Comparison of ENCODE assay signal across 8 mouse cellular contexts in the genomic region with DNA sequence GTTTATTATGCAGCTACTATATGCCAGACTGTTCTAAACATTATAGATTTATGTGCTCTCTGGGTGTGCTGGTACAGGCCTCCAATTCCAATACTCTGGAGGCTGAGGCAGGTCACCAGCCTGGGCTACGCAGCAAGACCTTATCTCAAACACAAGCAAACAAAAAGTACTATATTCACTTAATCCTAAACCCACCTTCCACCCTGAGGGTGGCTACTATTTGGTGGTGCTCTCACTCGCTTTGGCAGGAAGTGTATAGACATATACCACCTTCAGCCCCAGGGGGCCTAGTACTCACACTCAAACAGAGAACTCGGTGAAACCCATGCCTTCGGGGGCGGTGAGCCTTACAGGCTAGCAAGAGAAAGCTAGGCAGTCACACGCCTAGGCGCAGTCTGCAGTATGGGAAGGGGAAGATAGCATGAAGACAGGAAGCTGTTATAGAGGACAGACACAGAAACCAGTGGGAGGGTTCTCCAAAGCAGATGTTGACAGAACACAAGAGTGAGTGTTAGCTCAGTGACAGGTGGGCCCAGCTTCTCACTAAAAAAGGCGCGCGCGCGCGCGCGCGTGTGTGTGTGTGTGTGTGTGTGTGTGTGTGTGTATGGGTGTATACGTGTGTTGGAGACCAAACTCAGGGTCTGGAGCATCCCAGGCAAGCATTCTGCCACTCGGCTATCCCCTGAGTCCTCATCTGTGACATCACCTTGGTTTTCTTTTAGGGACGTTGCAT. TPM values are rescaled to one million over a fixed set of nuclear protein-coding genes. Genes with fewer than 3 reads are reported as not detected.
DNase-seq lines count a peak whose midpoint lies in the region; ATAC-seq lines count a peak whose summit lies in the region.

A gene (minus strand): TSS at position 346 of the 733 bp plus-strand sequence.

- intact Hi-C loops in left cerebral cortex, postnatal 14 days (cut with DNase I) = no loop called here

- peaks cover 7% of the 10 kb centered on the region; the same call in 1 of the 2 replicates for H3K27me3 ChIP-seq in midbrain, embryonic 13.5 days

- ATAC-seq in cerebellum, adult (ENCODE audit: insufficient number of reproducible peaks, low FRiP score, low TSS enrichment) = no peak
- ATAC-seq in midbrain, embryonic 13.5 days = no peak

- no peak within 1 kb of the TSS for H3K4me3 ChIP-seq in midbrain, embryonic 13.5 days (replicated peaks)

- H3K27ac ChIP-seq in midbrain, embryonic 13.5 days = no peak within 1 kb of the TSS

- H3K4me2 ChIP-seq in midbrain, embryonic 13.5 days (replicated peaks) = no peak within 1 kb of the TSS

- no peaks in the 10 kb centered on the region for H3K9me3 ChIP-seq in midbrain, embryonic 13.5 days

- 93% methylated on average over 19 of the region's 19 CpGs for WGBS in midbrain, embryonic 13.5 days

- peaks cover 25% of the 10 kb centered on the region for H3K4me1 ChIP-seq in midbrain, embryonic 13.5 days (replicated peaks)

- no peak within 1 kb of the TSS for H3K9ac ChIP-seq in midbrain, embryonic 13.5 days (replicated peaks)

- peak; percentile 16 for DNase-seq in cerebellum, adult 9-11 months
- peak; percentile 84 for DNase-seq in MEL-GATA-1-ER (ENCODE audit: extremely low read depth, low read depth)
- DNase-seq in gonadal fat pad, adult 2 months (ENCODE audit: low read depth) = no peak
- no peak for DNase-seq in left cerebral cortex, postnatal 14 days (ENCODE audit: low spot score in 2 of 2)
- DNase-seq in cerebellum, adult 11-12 months = no peak
- no peak for DNase-seq in embryo, embryonic 9.5 days (ENCODE audit: extremely low spot score)

- no peaks in the 10 kb centered on the region for H3K36me3 ChIP-seq in midbrain, embryonic 13.5 days

RNA-seq across cellular contexts. Expression of the gene that starts here (rescaled TPM):
- 38.2 and 61.2 TPM in 2 replicates for polyA plus RNA-seq in gonadal fat pad, adult 2 months (2012; rRNA removed)
- 100 to 1,000 TPM; 173 to 185 TPM for total RNA-seq in left cerebral cortex, postnatal 14 days (2021)
- polyA plus RNA-seq in midbrain, embryonic 13.5 days (2015; fragmentation: Nextera tagmentation; extraction: Ambion mirVana) = 96.3 and 101 TPM in 2 replicates

Comparison
In these comparisons a context has a peak if more than half of its experiments do, and no peak if none do; other contexts are left out.
1. DNase-seq: peak in cerebellum, adult 9-11 months (single experiment) and MEL-GATA-1-ER (single experiment); none in gonadal fat pad, adult 2 months (single experiment), left cerebral cortex, postnatal 14 days (0 of 2), cerebellum, adult 11-12 months (single experiment) and embryo, embryonic 9.5 days (single experiment).